Mouse (Mus musculus) heart, embryonic 11.5 days (tissue): ENCODE measurements around the gene Pram1. TPM values are rescaled to one million over a fixed set of nuclear protein-coding genes. Genes with fewer than 3 reads are reported as not detected.

ENCODE experiments used
- ATAC-seq: fragments of 200-750 bp; cut with Nextera tagmentation; replicated peaks from 2 replicates; pipeline ENCODE4 v1.8.0; 2017; ENCODE audit warnings: moderate library complexity; ENCODE audit not compliant: insufficient number of reproducible peaks, low FRiP score, low TSS enrichment
- H3K27ac ChIP-seq: fragments of 300-500 bp; sonication (generic); 2 replicates; pipeline ENCODE4 v1.5.1; 2014; ENCODE audit warnings: mild to moderate bottlenecking, low read depth, low read length
- H3K27me3 ChIP-seq: fragments of 300-500 bp; sonication (generic); 2 replicates; pipeline ENCODE4 v1.6.1; 2014; ENCODE audit warnings: mild to moderate bottlenecking, low read length, mixed read lengths; ENCODE audit not compliant: control insufficient read depth, insufficient read depth
- H3K36me3 ChIP-seq: fragments of 300-500 bp; sonication (generic); 2 replicates; pipeline ENCODE4 v1.6.1; 2014; ENCODE audit warnings: mild to moderate bottlenecking, low read length, moderate library complexity, mixed read lengths; ENCODE audit not compliant: control insufficient read depth, insufficient read depth
- H3K4me1 ChIP-seq: fragments of 300-500 bp; sonication (generic); 2 replicates; pipeline ENCODE4 v1.6.1; 2014; ENCODE audit warnings: low read length; ENCODE audit not compliant: control insufficient read depth, insufficient read depth
- H3K4me2 ChIP-seq: fragments of 300-500 bp; sonication (generic); 2 replicates; pipeline ENCODE4 v1.6.1; 2014; ENCODE audit warnings: mild to moderate bottlenecking, moderate library complexity
- H3K4me3 ChIP-seq: fragments of 300-500 bp; sonication (generic); 2 replicates; pipeline ENCODE4 v1.5.1; 2014; ENCODE audit warnings: low read depth, low read length
- H3K9ac ChIP-seq: fragments of 300-500 bp; sonication (generic); 2 replicates; pipeline ENCODE4 v1.6.1; 2014; ENCODE audit warnings: mild to moderate bottlenecking, low read depth, low read length, moderate library complexity
- H3K9me3 ChIP-seq: fragments of 300-500 bp; sonication (generic); replicated peaks from 2 replicates; pipeline ENCODE4 v1.6.1; 2016; ENCODE audit warnings: low read length; ENCODE audit not compliant: control insufficient read depth
- WGBS: fragments of 180-500 bp; shearing (Covaris S2); extraction: QIAGEN DNeasy Blood & Tissue Kit; methylation state at CpG from one replicate; pipeline ENCODE4 v1.1.7; 2014; ENCODE audit not compliant: insufficient replicate concordance; 5-methylcytosine and 5-hydroxymethylcytosine counted together
- polyA plus RNA-seq: library from polyadenylated mRNA; unstranded; fragments of >200 nt; fragmentation: Nextera tagmentation; extraction: Ambion mirVana; gene quantifications from 2 replicates; pipeline ENCODE4 v1.2.1, GENCODE M21; 2014

The Pram1 gene
- polyA plus RNA-seq, 1 experiment from 2014 or later, result 0.43 TPM

DNA sequence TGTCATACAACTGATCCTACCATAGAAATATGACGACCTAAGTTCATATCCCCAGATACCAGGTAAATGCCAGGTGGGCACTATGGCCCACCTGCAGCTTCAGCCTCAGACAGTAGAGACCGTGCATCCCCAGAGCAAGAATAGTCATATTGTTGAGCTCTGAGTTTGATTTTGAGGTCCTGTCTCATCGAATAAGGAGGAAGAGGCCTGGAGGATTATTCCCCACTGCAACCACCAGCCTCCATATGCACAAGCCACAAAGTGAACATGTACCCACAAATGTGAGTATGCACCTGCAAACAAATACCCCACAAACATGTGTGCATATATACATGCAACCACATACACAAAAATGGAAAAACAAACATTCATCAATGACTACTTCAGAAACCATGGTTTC lies 10.6 kb upstream of the Pram1 start:
- Histone ChIP-seq H3K4me2 (no peak overlapping the region), H3K4me3 (no peak overlapping the region), H3K36me3 (no peaks in the 10 kb centered on the region; the same call in 1 of the 2 replicates), H3K27ac (no peak overlapping the region), H3K4me1 (peaks cover 17% of the 10 kb centered on the region), H3K27me3 (no peaks in the 10 kb centered on the region), H3K9ac (no peak overlapping the region), H3K9me3 (no peaks in the 10 kb centered on the region)
- no peak for ATAC-seq
- 74% methylated on average over 3 of the region's 3 CpGs for WGBS

DNA sequence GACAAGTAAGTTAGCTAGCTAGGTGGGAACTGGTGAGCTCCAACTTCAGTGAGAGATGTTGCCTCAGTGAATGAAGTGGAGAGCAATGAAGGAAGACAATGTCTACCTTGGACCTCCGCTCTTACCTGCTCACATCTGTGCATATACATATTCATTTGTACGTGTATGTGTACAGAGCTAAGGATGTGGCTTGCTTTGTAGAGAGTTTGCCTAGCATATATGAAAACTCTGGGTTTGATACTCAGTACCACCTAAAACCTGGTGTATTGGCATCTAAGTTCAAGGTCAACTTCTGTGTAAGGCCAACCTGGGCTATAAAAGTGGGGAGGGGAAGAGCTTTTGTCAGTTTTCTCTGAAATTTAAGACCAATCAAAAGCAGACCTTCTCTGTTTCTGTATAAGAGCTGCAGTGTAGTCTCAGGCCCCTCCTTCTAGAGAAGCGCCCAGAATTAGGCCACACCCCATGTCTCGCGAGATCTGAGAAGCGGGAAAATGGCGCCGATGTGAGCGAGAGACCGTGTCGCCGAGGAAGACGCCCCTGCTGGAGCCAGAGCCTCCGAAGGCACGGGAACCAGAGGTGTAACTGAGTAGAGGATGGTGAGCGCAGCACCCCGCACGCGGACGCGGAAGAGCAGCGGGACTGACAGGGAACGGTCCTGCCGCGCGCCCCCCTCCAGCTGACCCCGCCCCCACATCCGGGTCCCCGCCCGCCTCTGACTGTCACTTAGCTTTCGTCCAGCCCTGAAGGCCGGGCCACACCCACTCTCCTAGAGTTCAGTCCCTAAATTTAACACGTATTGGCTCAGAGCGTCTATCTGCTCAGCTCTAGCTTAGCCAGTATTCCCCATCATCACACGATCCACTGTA lies 9.0 kb upstream of the Pram1 start, which contains the start of gene Zfp414:
Gene Zfp414 (plus strand): TSS at position 470 of the 866 bp plus-strand sequence.
- Histone ChIP-seq H3K9me3 (no peaks in the 10 kb centered on the region), H3K4me2 (peak within 1 kb of the TSS; percentile 87), H3K27me3 (no peaks in the 10 kb centered on the region), H3K4me1 (peaks cover 17% of the 10 kb centered on the region), H3K36me3 (no peaks in the 10 kb centered on the region; the same call in 1 of the 2 replicates), H3K9ac (peak within 1 kb of the TSS; percentile 95), H3K4me3 (peak within 1 kb of the TSS; percentile 74), H3K27ac (peak within 1 kb of the TSS; percentile 99)
- 3% methylated on average over 32 of the region's 35 CpGs for WGBS
- peak; percentile 92 for ATAC-seq

DNA sequence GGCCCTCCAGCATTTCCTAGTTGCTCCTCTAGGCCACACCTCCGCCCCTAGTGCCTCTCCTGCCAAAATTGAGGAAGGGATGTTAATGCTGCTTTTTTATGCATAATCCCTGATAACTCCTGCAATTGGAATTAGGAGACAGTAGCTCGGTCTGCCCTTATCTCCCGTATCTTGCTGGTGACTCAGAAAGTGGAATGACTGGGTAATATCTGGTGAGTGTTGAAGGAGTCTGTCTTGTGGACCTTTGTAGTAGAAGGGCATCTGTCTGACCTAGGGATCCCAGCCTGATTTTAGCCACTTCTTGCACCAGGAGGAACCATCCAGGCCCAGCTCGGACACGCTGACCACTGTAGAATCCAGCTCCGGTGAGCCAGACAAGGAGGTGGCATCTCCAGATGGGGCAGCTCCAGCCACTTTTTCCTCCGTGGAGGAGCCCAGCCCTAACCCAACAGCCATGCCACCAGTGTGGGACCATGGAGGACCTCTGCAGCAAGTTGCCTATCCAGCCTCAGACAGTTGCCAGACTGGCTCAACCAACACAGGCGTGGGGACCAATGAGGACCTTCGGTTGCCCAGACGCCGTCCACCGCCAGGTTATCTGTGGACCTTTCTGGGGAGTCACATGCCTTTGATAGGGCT lies 8.2 kb upstream of the Pram1 start:
- Histone ChIP-seq H3K36me3 (no peaks in the 10 kb centered on the region; the same call in 1 of the 2 replicates), H3K27ac (peak overlapping the region; percentile 99), H3K27me3 (no peaks in the 10 kb centered on the region), H3K9ac (peak overlapping the region; percentile 95), H3K4me1 (peaks cover 17% of the 10 kb centered on the region), H3K9me3 (no peaks in the 10 kb centered on the region), H3K4me2 (peak overlapping the region; percentile 87), H3K4me3 (peak overlapping the region; percentile 74)
- peak; percentile 8; the same call in 1 of the 2 replicates for ATAC-seq
- WGBS, result 51% methylated on average over 12 of the region's 12 CpGs

DNA sequence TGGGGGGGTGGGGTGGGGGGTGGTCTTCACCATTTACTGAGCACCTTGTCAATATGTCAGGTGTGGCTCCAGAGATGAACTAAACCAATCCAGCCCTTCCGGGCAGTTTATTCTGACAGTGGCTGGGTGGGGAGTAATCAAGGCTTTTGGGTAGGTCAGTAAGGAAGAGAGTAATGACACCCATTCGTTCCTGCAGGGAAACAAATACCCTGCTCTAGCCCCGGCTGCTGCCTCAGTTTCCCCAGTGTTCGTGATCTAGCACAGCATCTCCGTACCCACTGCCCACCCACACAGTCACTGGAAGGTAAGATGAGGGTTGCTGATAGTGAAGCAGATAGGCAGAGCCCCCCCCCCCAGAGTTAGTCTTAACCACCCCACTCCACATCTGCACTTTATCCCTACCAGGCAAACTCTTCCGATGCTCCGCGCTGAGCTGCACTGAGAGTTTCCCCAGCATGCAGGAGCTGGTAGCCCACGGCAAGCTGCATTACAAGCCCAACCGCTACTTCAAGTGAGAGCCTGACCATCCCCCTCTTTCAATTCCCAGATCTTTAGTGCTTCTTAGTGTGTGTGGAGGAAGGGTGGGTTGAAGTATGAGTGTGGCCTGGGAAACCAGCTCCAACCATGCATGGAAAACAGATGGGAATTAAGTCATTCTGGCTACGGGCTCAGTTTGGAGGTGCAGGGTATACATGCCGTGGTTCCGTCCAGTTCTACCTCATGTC lies 7.5 kb upstream of the Pram1 start:
- Histone ChIP-seq H3K27ac (no peak overlapping the region), H3K27me3 (no peaks in the 10 kb centered on the region), H3K4me2 (peak overlapping the region; percentile 87), H3K4me1 (peaks cover 17% of the 10 kb centered on the region), H3K36me3 (no peaks in the 10 kb centered on the region; the same call in 1 of the 2 replicates), H3K9me3 (no peaks in the 10 kb centered on the region), H3K9ac (0 out of 2 replicates have a peak overlapping the region, but pooled peaks have one; percentile 10), H3K4me3 (peak overlapping the region; percentile 74)
- WGBS, result 75% methylated on average over 13 of the region's 13 CpGs
- no peak for ATAC-seq

DNA sequence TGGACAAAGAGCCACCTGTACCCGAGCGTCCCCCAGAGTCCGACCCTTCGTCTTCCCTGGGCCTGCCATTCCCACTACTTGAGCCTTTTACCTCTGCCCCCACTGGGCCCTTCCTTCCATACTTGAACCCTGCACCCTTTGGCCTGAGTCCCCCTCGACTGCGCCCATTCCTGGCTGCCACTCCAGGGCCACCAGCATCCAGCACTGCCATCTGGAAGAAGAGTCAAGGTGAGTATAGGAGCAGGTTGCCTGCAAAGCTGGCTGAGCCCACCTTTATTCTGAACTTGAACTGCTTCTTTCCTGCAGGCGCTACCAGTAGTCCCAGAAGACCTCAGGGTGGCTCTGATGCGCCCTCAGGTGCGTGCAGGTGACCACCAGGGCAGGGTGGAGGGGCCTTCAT lies 6.6 kb upstream of the Pram1 start:
- Histone ChIP-seq H3K4me3 (no peak overlapping the region), H3K4me2 (no peak overlapping the region), H3K27ac (no peak overlapping the region), H3K4me1 (peaks cover 17% of the 10 kb centered on the region), H3K27me3 (no peaks in the 10 kb centered on the region), H3K9ac (no peak overlapping the region), H3K36me3 (no peaks in the 10 kb centered on the region; the same call in 1 of the 2 replicates), H3K9me3 (no peaks in the 10 kb centered on the region)
- no peak for ATAC-seq
- 94% methylated on average over 9 of the region's 9 CpGs for WGBS

DNA sequence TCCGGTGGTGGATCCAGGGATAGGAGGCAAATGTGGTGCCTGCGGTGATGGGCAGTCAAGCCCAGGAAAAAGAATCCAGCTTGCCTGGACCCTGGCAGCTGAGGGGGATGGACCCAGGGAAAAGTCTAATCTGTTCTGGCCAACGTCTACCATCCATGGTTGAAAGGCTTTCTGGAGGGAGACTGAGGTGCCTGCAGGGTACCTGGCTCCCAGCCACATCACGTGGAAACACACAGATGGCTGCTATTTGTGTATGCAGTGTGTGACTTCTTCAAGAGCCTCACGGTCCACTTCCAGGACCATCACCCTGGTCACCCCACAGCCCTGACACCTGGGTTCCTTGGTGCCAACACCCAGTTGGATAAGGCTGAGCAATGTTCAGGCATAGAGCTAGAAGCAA lies 6.1 kb upstream of the Pram1 start:
- Histone ChIP-seq H3K9ac (no peak overlapping the region), H3K4me1 (peaks cover 17% of the 10 kb centered on the region), H3K36me3 (no peaks in the 10 kb centered on the region; the same call in 1 of the 2 replicates), H3K4me2 (no peak overlapping the region), H3K4me3 (no peak overlapping the region), H3K27me3 (no peaks in the 10 kb centered on the region), H3K9me3 (no peaks in the 10 kb centered on the region), H3K27ac (no peak overlapping the region)
- ATAC-seq, result no peak
- 82% methylated on average over 5 of the region's 5 CpGs for WGBS

DNA sequence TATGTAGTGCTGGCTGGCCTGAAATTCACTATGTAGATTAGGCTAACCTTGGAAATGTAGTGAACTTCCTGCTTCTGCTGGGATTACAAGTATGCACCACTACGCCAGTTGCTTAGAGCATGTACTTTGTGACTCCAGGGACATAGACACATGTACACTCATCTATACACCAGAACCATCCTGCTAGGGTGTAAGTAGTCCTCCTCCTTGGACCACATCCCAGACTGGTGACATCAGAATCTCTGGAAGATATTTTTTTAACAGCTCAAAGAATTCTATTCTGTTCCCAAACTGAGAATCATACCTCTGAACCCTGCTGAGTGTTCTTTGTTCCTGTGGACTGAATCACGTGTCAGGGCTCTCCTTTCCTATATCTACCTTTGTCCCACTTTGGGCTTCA lies 818 bp upstream of the Pram1 start:
- Histone ChIP-seq H3K4me3 (no peak overlapping the region), H3K9ac (no peak overlapping the region), H3K36me3 (peaks cover 6% of the 10 kb centered on the region), H3K9me3 (no peaks in the 10 kb centered on the region), H3K27me3 (no peaks in the 10 kb centered on the region), H3K4me2 (no peak overlapping the region), H3K4me1 (0 out of 2 replicates have a peak, but pooled peaks cover 2% of the 10 kb centered on the region), H3K27ac (no peak overlapping the region)
- 82% methylated on average over 2 of the region's 2 CpGs for WGBS
- no peak for ATAC-seq

DNA sequence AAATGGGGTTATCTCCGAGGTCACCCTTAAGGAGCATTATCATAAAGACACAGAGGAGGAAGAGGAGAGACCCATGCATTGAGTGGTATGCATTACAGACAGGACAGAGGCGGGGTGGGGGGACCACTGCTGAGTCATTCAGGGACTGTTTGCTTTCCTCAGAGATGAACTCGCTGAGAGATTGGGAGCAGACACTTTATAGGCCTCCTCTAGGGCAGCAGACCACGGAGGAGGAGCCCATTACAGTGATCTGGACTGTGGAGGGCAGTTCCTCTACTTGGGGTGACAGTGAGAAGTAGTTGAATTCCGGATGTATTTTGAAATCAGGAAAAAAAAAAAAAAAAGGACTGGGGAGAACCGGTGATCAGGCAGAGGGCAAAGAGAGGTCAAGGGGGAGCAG lies 1.9 kb downstream of the Pram1 start:
- Histone ChIP-seq H3K36me3 (peaks cover 16% of the 10 kb centered on the region; the same call in 1 of the 2 replicates), H3K27me3 (no peaks in the 10 kb centered on the region), H3K27ac (no peak overlapping the region), H3K4me3 (no peak overlapping the region), H3K9me3 (no peaks in the 10 kb centered on the region), H3K4me1 (0 out of 2 replicates have a peak, but pooled peaks cover 2% of the 10 kb centered on the region), H3K9ac (no peak overlapping the region), H3K4me2 (no peak overlapping the region)
- 37% methylated on average over 6 of the region's 6 CpGs for WGBS
- ATAC-seq, result no peak
